Mouse (Mus musculus) gastrocnemius, adult 2 months (tissue): ENCODE results near the gene Map2k5. TPM values are rescaled to one million over a fixed set of nuclear protein-coding genes. Genes with fewer than 3 reads are reported as not detected.

Experiments used
- DNase-seq: peaks from one replicate; pipeline ENCODE4 v3.0.0; 2022
- H3K27ac ChIP-seq: fragments of 200-600 bp; 2 replicates; pipeline ENCODE4 v1.8.1; 2022; ENCODE audit warnings: mild to moderate bottlenecking
- H3K4me3 ChIP-seq: fragments of 200-600 bp; 2 replicates; pipeline ENCODE4 v1.8.1; 2022; ENCODE audit warnings: mild to moderate bottlenecking, moderate library complexity
- CTCF ChIP-seq: fragments of 200-600 bp; IDR thresholded peaks from 2 replicates; pipeline ENCODE4 v1.8.1; 2022; ENCODE audit warnings: antibody characterized with exemption, mild to moderate bottlenecking, moderate library complexity
- intact Hi-C: fragments of 180-260 bp; cut with DNase I; formaldehyde crosslinking; loops from one replicate; pipeline ENCODE4 v1.15.1; 2025
- total RNA-seq, 2 experiments: library from RNA; stranded (reverse); gene quantifications; 2 replicates each; pipeline ENCODE4 v1.2.3; 2021

Map2k5 gene
- total RNA-seq, 2 experiments from 2014 or later, result 14.3 to 16.4 TPM

- H3K4me3 ChIP-seq, result no peak overlapping the region
- no peak for DNase-seq
- intact Hi-C loops, result no loop called here
- peak overlapping the region; percentile 28; the same call in 1 of the 2 replicates for H3K27ac ChIP-seq
- TF ChIP-seq CTCF, result no peak
These were observed 4.4 kb downstream of the Map2k5 start for GRCm38 (mm10) chr9:63373315-63373714.

- TF ChIP-seq CTCF, result no peak
- no peak for DNase-seq
- intact Hi-C loops, result no loop called here
- Histone ChIP-seq H3K27ac (no peak overlapping the region), H3K4me3 (no peak overlapping the region)
These were observed 5.2 kb downstream of the Map2k5 start for GRCm38 (mm10) chr9:63372541-63372940.

GRCm38 (mm10) chr9:63360410-63360809 lies 17.3 kb downstream of the Map2k5 start:
- peak; percentile 26; the same call in 1 of the 2 replicates for TF ChIP-seq CTCF
- no peak for DNase-seq
- H3K4me3 ChIP-seq, result no peak overlapping the region
- no peak overlapping the region for H3K27ac ChIP-seq
- intact Hi-C loops, result no loop called here

- TF ChIP-seq CTCF, result no peak
- intact Hi-C loops, result no loop called here
These were observed 18.7 kb downstream of the Map2k5 start for GRCm38 (mm10) chr9:63359016-63359415.

GRCm38 (mm10) chr9:63356721-63357120 lies 21.0 kb downstream of the Map2k5 start:
- intact Hi-C loops, result no loop called here
- DNase-seq, result no peak
- no peak overlapping the region for H3K27ac ChIP-seq
- no peak for TF ChIP-seq CTCF
- H3K4me3 ChIP-seq, result no peak overlapping the region

More at GRCm38 (mm10) chr9:63359016-63359415, 18.7 kb downstream of the Map2k5 start:
- H3K27ac ChIP-seq, result no peak overlapping the region
- H3K4me3 ChIP-seq, result no peak overlapping the region
- DNase-seq, result no peak

GRCm38 (mm10) chr9:63356278-63356677 lies 21.4 kb downstream of the Map2k5 start:
- no peak for DNase-seq
- Histone ChIP-seq H3K4me3 (no peak overlapping the region), H3K27ac (no peak overlapping the region)
- no peak for TF ChIP-seq CTCF
- intact Hi-C loops, result no loop called here

GRCm38 (mm10) chr9:63354168-63354567 lies 23.5 kb downstream of the Map2k5 start:
- no peak overlapping the region for H3K27ac ChIP-seq
- no peak overlapping the region for H3K4me3 ChIP-seq
- intact Hi-C loops, result no loop called here
- TF ChIP-seq CTCF, result no peak
- no peak for DNase-seq

GRCm38 (mm10) chr9:63350030-63350429 lies 27.7 kb downstream of the Map2k5 start:
- no peak for DNase-seq
- intact Hi-C loops, result no loop called here
- Histone ChIP-seq H3K4me3 (no peak overlapping the region), H3K27ac (no peak overlapping the region)
- TF ChIP-seq CTCF, result no peak

GRCm38 (mm10) chr9:63349241-63349640 lies 28.5 kb downstream of the Map2k5 start:
- Histone ChIP-seq H3K27ac (no peak overlapping the region), H3K4me3 (no peak overlapping the region)
- no peak for DNase-seq
- no peak for TF ChIP-seq CTCF
- intact Hi-C loops, result no loop called here

GRCm38 (mm10) chr9:63348146-63348545 lies 29.6 kb downstream of the Map2k5 start:
- intact Hi-C loops, result no loop called here
- no peak overlapping the region for H3K4me3 ChIP-seq
- no peak for TF ChIP-seq CTCF
- H3K27ac ChIP-seq, result no peak overlapping the region
- no peak for DNase-seq

GRCm38 (mm10) chr9:63346029-63346428 lies 31.7 kb downstream of the Map2k5 start:
- no peak overlapping the region for H3K4me3 ChIP-seq
- no peak overlapping the region for H3K27ac ChIP-seq
- TF ChIP-seq CTCF, result no peak
- peak; percentile 19 for DNase-seq
- intact Hi-C loops, result no loop called here

- intact Hi-C loops, result no loop called here
- Histone ChIP-seq H3K27ac (no peak overlapping the region), H3K4me3 (no peak overlapping the region)
- TF ChIP-seq CTCF, result no peak
- DNase-seq, result no peak
These were observed 35.9 kb downstream of the Map2k5 start for GRCm38 (mm10) chr9:63341761-63342160.

GRCm38 (mm10) chr9:63339256-63339655 lies 38.4 kb downstream of the Map2k5 start:
- no peak for TF ChIP-seq CTCF
- intact Hi-C loops, result no loop called here
- no peak for DNase-seq

GRCm38 (mm10) chr9:63338716-63339115 lies 39.0 kb downstream of the Map2k5 start:
- no peak for DNase-seq
- Histone ChIP-seq H3K27ac (no peak overlapping the region), H3K4me3 (no peak overlapping the region)
- intact Hi-C loops, result no loop called here
- TF ChIP-seq CTCF, result no peak

More at GRCm38 (mm10) chr9:63339256-63339655, 38.4 kb downstream of the Map2k5 start:
- no peak overlapping the region for H3K27ac ChIP-seq
- no peak overlapping the region for H3K4me3 ChIP-seq

GRCm38 (mm10) chr9:63335816-63336215 lies 41.9 kb downstream of the Map2k5 start:
- DNase-seq, result peak; percentile 55
- TF ChIP-seq CTCF, result no peak
- intact Hi-C loops, result no loop called here
- Histone ChIP-seq H3K4me3 (no peak overlapping the region), H3K27ac (peak overlapping the region; percentile 65)
